Mouse (Mus musculus) intestine, postnatal 0 days (tissue): ENCODE measurements around the gene Olfr1179. TPM values are rescaled to one million over a fixed set of nuclear protein-coding genes. Genes with fewer than 3 reads are reported as not detected.
A peak's percentile ranks its signal among the peaks of the same experiment; 100 is the strongest.

Experiments
- ATAC-seq: fragments of 200-750 bp; cut with Nextera tagmentation; 2 replicates; pipeline ENCODE4 v1.8.0; 2017; ENCODE audit warnings: mild to moderate bottlenecking, moderate TSS enrichment, moderate library complexity
- H3K27ac ChIP-seq: fragments of 300-500 bp; sonication (generic); 2 replicates; pipeline ENCODE4 v1.5.1; 2014; ENCODE audit warnings: mild to moderate bottlenecking, low read depth, low read length, moderate library complexity
- H3K27me3 ChIP-seq: fragments of 300-500 bp; sonication (generic); replicated peaks from 2 replicates; pipeline ENCODE4 v1.6.1; 2014; ENCODE audit warnings: low read length, mixed read lengths; ENCODE audit not compliant: control insufficient read depth, insufficient read depth
- H3K36me3 ChIP-seq: fragments of 300-500 bp; sonication (generic); 2 replicates; pipeline ENCODE4 v1.6.1; 2014; ENCODE audit warnings: mild to moderate bottlenecking, moderate library complexity; ENCODE audit not compliant: control insufficient read depth, insufficient read depth
- H3K4me1 ChIP-seq: fragments of 300-500 bp; sonication (generic); replicated peaks from 2 replicates; pipeline ENCODE4 v1.6.1; 2014; ENCODE audit warnings: antibody characterized with exemption, low read length, mixed read lengths; ENCODE audit not compliant: control insufficient read depth, insufficient read depth
- H3K4me2 ChIP-seq: fragments of 300-500 bp; sonication (generic); replicated peaks from 2 replicates; pipeline ENCODE4 v1.6.1; 2014; ENCODE audit warnings: low read depth, mild to moderate bottlenecking, moderate library complexity
- H3K4me3 ChIP-seq: fragments of 300-500 bp; sonication (generic); 2 replicates; pipeline ENCODE4 v1.5.1; 2014; ENCODE audit warnings: low read depth, low read length
- H3K9ac ChIP-seq: fragments of 300-500 bp; sonication (generic); 2 replicates; pipeline ENCODE4 v1.6.1; 2014; ENCODE audit warnings: mild to moderate bottlenecking, low read depth, low read length
- H3K9me3 ChIP-seq: fragments of 300-500 bp; sonication (generic); 2 replicates; pipeline ENCODE4 v1.6.1; 2016; ENCODE audit warnings: mixed run types; ENCODE audit not compliant: control insufficient read depth
- CTCF ChIP-seq: sonication (generic); IDR thresholded peaks from 2 replicates; pipeline ENCODE4 v1.5.1; 2016; ENCODE audit warnings: low read depth, mild to moderate bottlenecking, control low read depth, antibody characterized with exemption, moderate library complexity
- WGBS: fragments of 180-500 bp; shearing (Covaris S2); extraction: QIAGEN DNeasy Blood & Tissue Kit; methylation state at CpG from one replicate; pipeline ENCODE4 v1.1.7; 2014; 5-methylcytosine and 5-hydroxymethylcytosine counted together
- polyA plus RNA-seq: library from polyadenylated mRNA; unstranded; fragments of >200 nt; fragmentation: Nextera tagmentation; extraction: Ambion mirVana; gene quantifications from 2 replicates; pipeline ENCODE4 v1.2.1, GENCODE M21; 2015

Olfr1179 gene
- polyA plus RNA-seq, 1 experiment from 2014 or later, result not detected

GRCm38 (mm10) chr2:88356304-88356703 is 49.9 kb downstream of the Olfr1179 start:
- no peaks in the 10 kb centered on the region for H3K36me3 ChIP-seq
- no peaks in the 10 kb centered on the region for H3K27me3 ChIP-seq
- no peak overlapping the region for H3K4me3 ChIP-seq
- no peak overlapping the region for H3K27ac ChIP-seq
- H3K4me1 ChIP-seq, result no peaks in the 10 kb centered on the region
- no peak overlapping the region for H3K9ac ChIP-seq
- TF ChIP-seq CTCF, result peak; percentile 67
- ATAC-seq, result no peak
- H3K4me2 ChIP-seq, result no peak overlapping the region
- 0% methylated on average over 2 of the region's 2 CpGs for WGBS
- no peaks in the 10 kb centered on the region for H3K9me3 ChIP-seq

Other genes starting within 250 kb of the Olfr1179 start
- gene Olfr1168, start 224.6 kb downstream of the Olfr1179 start, polyA plus RNA-seq, result not detected in 2 replicates
- not detected in 2 replicates for gene Olfr1170, start 178.1 kb downstream of the Olfr1179 start, polyA plus RNA-seq
- 0.03 TPM in 1 of 2 replicates, not detected in the other for gene Olfr1173, start 126.6 kb downstream of the Olfr1179 start, polyA plus RNA-seq
- not detected in 2 replicates for gene Olfr1174-ps, start 91.3 kb downstream of the Olfr1179 start, polyA plus RNA-seq
- gene Olfr1175-ps, start 79.2 kb downstream of the Olfr1179 start, polyA plus RNA-seq, result not detected in 2 replicates
- gene Olfr1176, start 69.7 kb downstream of the Olfr1179 start, polyA plus RNA-seq, result not detected in 2 replicates
- gene Olfr1177-ps, start 60.0 kb downstream of the Olfr1179 start, polyA plus RNA-seq, result not detected in 2 replicates
- gene Olfr1178, start 19.4 kb downstream of the Olfr1179 start, polyA plus RNA-seq, result not detected in 2 replicates
- gene Olfr1180, start 12.7 kb upstream of the Olfr1179 start, polyA plus RNA-seq, result not detected in 2 replicates
- gene Olfr1181, start 19.7 kb upstream of the Olfr1179 start, polyA plus RNA-seq, result not detected in 2 replicates
- not detected in 2 replicates for gene Gm13757, start 42.7 kb upstream of the Olfr1179 start, polyA plus RNA-seq
- gene Olfr1183, start 48.4 kb upstream of the Olfr1179 start, polyA plus RNA-seq, result not detected in 2 replicates
- not detected in 2 replicates for gene Olfr1184, start 77.1 kb upstream of the Olfr1179 start, polyA plus RNA-seq
- gene Olfr1185-ps1, start 86.9 kb upstream of the Olfr1179 start, polyA plus RNA-seq, result not detected in 2 replicates
- gene Olfr1186, start 112.1 kb upstream of the Olfr1179 start, polyA plus RNA-seq, result not detected in 2 replicates
- gene Olfr1188, start 150.5 kb upstream of the Olfr1179 start, polyA plus RNA-seq, result not detected in 2 replicates
- not detected in 2 replicates for gene Olfr1189, start 180.0 kb upstream of the Olfr1179 start, polyA plus RNA-seq
- gene Olfr1191-ps1, start 234.1 kb upstream of the Olfr1179 start, polyA plus RNA-seq, result not detected in 2 replicates
- not detected in 2 replicates for gene Olfr1192-ps1, start 242.1 kb upstream of the Olfr1179 start, polyA plus RNA-seq